Mouse (Mus musculus): ENCODE results near the gene Tvp23a.

The Tvp23a gene

DNA sequence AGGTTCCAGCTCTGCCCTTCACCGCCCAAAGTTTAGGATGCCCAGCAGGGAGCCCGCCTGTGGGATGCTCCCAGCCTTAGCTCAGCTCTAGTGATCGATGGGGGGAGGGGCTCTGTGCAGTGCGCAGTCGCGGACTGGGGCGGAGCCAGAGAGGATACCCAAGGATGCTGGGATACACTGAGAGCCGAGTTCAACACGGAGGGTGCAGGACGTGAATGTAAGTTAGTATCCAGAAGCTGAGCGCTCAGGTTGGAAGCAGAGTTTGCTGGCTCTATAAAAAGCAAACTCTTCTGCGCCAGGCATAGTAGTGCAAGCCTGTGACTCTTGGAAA, at the start of gene Tvp23a:
TSS of gene Tvp23a (minus strand) at position 99 of the 331 bp plus-strand sequence.
- in situ Hi-C loops (cut with MboI, MseI) = no loop called here

DNA sequence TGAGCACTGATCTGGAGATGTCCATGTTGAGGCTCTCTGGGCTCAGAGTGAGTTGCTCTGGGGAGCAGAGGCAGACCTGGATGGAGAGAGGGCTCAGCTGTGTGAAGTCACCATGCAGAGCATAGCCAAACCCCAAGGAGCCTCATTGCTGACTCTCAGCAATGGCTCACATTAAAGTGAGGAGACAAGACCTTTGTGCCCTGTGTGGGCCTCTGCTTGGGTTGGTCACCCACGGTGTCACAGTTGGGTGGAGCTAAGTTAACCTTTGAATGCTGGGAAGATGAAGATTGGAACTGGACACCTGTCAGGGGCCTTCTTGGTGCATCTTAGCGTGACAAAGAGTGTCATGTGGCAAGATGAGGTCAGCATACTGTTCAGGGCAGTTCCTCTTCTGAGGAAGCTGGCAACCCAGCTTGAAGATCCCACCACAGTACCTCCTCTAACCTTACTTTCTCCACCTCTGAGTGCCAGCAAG, 48.7 kb upstream of the Tvp23a start:
- in situ Hi-C loops (cut with MboI, MseI) = no loop called here

DNA sequence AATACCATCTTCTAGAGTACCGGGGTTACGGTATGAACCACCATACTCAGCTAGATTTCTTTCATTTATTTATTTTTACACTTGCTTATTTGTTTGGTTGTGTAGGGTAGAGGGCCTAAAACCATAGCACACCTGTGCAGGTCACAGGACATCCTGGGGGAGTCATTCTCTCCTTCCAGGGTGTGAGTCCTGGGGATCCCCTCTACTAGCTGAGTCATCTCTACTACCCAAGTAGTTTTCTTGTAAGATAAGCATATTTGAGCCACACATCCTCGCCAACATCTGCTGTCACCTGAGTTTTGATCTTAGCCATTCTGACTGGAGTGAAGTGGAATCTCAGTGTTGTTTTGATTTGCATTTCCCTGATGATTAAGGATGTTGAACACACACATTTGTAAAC, 45.4 kb upstream of the Tvp23a start:
- in situ Hi-C loops (cut with MboI, MseI) = no loop called here

GRCm38 (mm10) chr16:10491716-10492115, 44.6 kb upstream of the Tvp23a start:
- in situ Hi-C loops (cut with MboI, MseI) = no loop called here

- in situ Hi-C loops (cut with MboI, MseI) = no loop called here
Measured at GRCm38 (mm10) chr16:10490503-10491150, 43.5 kb upstream of the Tvp23a start.

DNA sequence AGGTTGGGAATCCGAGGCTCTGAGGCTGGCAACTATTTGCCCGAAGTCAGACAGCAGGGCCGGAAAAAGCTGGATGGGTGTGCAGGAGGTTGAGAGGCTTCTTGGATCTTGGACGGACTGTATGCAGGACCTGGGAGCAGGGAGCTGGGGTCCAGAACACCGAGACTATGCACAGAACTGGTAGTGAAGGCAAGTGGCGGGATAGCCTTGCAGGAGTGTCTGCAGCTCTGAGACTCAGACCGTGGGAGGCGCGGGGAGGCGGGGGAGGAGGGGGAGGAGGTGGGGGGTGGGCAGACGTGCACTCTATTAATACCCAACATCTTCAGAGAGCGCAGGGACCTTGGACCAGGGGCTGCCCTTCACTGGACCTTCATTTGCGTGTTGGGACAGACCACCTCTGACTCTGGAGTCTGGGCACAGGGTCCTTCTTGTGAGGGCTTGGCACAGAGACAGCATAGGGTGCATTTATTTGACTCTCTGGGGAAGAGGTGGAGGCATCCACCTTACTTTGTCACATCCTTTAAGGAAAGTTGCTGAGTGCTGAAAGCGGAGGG, 42.8 kb upstream of the Tvp23a start:
- in situ Hi-C loops (cut with MboI, MseI) = no loop called here

- in situ Hi-C loops (cut with MboI, MseI) = no loop called here
Measured at GRCm38 (mm10) chr16:10489483-10489882, 42.3 kb upstream of the Tvp23a start.

DNA sequence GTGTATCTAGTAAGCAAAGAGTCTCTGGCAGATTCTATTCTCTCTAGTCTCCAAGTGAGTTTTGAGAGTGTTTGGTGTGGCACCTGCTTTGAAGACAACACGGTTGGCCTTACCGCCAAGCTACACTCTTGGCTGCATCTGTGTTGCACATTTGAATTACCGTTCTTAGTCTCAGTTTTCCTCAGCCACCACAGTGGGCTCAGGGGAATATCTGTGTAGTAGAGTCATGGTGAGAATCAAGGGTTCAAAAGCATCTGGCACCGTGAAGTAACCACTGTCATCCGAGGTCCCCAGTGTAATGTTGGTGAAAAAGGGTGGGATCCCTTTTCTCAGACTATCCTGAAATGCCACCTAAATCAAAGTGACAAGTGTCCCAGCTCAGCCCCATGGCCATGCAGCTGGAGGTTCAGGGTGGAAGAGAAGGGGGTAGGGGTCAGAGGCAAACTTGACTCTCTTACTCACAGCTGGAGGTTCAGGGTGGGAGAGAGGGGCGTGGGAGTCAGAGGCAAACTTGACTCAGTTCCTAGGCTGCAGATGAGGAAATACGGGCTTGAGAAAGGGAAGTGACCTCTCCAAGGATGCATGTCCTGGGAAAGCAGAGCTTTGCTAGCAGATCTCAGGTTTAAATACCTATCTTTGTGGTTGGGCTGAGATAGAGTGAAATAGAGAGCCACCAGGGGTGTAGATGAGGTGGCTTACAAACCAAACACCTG, 41.8 kb upstream of the Tvp23a start:
- in situ Hi-C loops (cut with MboI, MseI) = no loop called here

DNA sequence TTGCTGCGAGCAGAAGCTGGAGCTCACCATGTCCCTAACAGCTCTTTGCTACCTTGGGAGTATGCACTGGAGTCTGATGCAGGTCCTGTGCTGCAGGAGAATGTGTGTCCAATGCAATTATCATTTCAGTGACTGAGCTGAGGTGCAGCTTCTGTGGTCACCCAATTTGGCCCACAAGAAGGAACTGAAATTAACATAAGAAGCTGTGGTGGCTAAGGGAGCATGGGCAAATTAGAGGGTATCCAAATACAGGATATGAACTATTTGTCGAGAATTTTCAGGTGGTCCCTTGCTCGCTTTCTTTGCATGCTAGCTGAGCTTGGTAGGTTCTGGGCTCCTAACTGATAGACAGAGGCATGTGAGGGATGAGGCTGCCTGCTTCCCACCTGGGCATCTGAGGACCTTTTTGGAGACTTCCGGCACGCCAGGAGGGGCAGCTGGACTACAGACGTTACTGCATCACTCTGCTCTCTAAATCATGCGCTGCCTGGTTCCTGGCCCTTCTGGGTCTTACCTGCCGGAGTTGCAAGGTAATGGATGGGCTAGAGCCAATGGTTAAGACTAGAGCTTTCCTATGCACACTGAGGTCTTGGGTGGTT, 40.8 kb upstream of the Tvp23a start:
- in situ Hi-C loops (cut with MboI, MseI) = no loop called here

DNA sequence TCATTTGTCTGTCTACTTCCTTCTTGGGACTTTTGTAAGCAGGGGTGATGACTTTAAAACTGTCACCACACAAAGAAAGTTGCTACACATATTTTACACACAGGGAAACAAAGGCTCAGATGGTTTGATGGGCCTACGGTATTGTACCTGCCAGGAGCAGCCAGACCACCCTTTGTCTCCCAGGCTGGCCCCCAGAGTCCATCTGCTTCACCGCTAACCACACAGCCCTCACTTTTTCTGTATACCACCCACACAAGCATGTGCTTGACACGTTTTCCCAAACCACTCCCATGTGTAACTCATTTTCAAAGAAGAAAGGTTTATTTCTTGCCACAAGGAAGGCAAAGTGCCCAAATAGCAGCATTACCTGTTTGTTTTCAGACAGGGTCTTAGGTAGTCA, 39.8 kb upstream of the Tvp23a start:
- in situ Hi-C loops (cut with MboI, MseI) = no loop called here

GRCm38 (mm10) chr16:10482343-10482742, 35.2 kb upstream of the Tvp23a start:
- in situ Hi-C loops (cut with MboI, MseI) = no loop called here

- in situ Hi-C loops (cut with MboI, MseI) = no loop called here
Measured at GRCm38 (mm10) chr16:10479857-10480256, 32.7 kb upstream of the Tvp23a start, which contains the start of gene Ciita. TSS of gene Ciita (plus strand) at chr16:10480059.

- in situ Hi-C loops (cut with MboI, MseI) = no loop called here
Measured at GRCm38 (mm10) chr16:10475919-10476318, 28.8 kb upstream of the Tvp23a start.

- in situ Hi-C loops (cut with MboI, MseI) = no loop called here
Measured at GRCm38 (mm10) chr16:10474956-10475355, 27.8 kb upstream of the Tvp23a start.

- in situ Hi-C loops (cut with MboI, MseI) = no loop called here
Measured at GRCm38 (mm10) chr16:10471950-10472349, 24.8 kb upstream of the Tvp23a start.

GRCm38 (mm10) chr16:10468201-10468600, 21.0 kb upstream of the Tvp23a start:
- in situ Hi-C loops (cut with MboI, MseI) = no loop called here

DNA sequence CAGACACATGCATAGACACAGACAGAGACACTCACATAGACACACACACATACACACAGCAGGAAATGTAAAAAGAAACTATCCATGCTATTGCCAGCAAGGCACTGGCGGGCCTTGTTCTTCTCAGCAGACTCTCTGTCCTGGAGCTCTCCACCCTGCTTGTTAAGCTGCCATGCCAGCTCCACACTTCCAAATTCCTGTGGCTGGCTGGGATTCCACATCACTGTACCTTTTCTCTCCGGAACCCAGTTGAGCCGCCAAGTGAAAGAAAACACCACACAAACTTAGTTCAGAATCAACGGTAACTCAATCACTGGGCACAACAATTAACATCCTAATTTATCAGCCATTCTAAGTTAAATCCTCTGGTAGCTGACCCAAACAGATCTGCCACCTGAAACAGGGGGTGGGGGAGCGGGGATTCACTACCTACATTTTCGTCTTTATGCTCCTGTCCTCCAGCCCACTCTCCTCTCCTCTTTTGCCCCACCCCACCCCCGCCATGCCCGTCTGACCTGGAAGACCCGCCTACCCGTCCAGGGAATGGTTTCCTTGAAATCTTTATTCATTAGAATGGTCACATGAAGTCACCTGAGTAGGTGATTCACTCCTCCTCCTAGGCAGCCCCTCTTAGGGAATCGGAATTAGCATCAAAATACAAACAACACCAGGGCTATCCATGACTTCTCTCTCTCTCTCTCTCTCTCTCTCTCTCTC, 20.4 kb upstream of the Tvp23a start:
- in situ Hi-C loops (cut with MboI, MseI) = no loop called here

DNA sequence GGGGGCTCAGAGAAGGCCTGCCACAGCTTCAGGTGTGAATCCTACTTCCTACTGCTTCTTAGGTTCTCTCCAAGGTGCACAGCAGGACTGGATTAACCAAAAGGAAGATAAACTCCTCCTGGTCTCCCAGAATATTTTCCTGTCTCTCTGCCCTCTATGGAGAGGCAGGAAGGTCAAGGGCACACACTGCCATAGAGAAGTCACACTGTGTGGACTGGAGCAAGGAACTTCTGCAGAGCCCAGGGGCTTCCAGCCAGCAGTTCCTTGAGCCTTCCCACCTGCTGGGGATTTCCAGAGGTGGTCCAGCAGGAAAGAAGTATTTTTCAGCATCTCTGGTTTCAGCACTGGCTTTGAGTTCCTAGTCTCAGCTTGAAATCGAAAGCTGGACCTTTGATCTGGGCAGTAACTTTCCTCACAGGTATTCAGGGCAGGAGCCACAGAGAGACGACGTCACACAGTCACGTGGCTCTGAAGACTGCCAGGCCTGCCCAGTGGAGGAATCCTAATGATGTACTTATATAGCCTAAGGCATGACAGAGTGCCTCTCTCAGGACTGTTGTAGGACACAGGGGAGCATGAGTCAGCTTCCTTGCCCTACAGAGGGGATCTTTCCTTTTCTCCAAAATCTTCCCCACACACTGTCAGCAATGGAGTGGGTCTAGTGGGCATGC, 18.0 kb upstream of the Tvp23a start:
- in situ Hi-C loops (cut with MboI, MseI) = no loop called here

DNA sequence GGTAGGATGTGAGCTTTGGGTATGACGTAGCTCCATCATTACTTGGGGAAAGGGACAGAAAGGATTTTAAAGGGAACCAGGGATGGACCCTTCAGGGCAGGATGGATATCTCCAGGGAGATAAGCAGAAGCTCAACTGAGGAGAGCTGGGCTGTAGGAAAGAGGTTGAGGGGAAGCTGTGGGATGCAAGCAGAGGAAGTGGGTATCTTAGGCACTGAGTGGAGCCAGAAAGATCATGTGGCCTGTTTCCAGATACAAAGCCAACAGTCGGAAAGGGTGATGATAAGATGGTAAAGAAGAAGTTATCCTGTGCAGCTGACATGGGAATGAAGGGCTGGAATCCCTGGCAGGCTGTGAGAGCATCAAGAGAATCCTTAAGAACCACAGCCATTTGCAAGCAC, 14.0 kb upstream of the Tvp23a start:
- in situ Hi-C loops (cut with MboI, MseI) = loop anchor here in 1 of 2 experiments (5.0 kb wide), 1 partner anchor 51 kb away; no protein-coding TSS in a partner anchor

DNA sequence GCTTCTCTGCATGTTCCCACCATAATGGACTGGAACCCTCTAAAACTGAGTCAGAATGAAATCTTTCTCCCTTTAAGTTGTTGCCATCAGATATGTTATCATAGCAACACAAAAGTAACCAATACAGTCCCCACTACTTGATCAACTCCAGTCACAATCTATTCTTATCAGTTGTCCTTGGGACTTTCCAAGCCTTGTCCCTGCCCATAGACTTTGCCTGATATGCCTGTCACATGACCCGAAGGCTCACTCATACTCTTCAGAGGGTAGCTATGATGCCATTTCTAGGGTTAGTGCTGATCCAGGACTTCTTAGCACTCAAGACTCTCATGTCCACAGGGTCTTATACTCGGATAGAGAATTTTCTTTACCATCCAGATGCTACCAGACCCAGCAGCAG, 13.0 kb upstream of the Tvp23a start:
- in situ Hi-C loops (cut with MboI, MseI) = loop anchor here in 1 of 2 experiments (5.0 kb wide), 1 partner anchor 52 kb away; no protein-coding TSS in a partner anchor

- in situ Hi-C loops (cut with MboI, MseI) = no loop called here
Measured at GRCm38 (mm10) chr16:10454583-10454974, 7.4 kb upstream of the Tvp23a start.
